Mouse (Mus musculus) forebrain, postnatal 0 days (tissue): ENCODE results near the gene Prep. TPM values are rescaled to one million over a fixed set of nuclear protein-coding genes. Genes with fewer than 3 reads are reported as not detected.

Experiments
- ATAC-seq: fragments of 200-750 bp; cut with Nextera tagmentation; 2 replicates; pipeline ENCODE4 v1.8.0; 2017; ENCODE audit warnings: mild to moderate bottlenecking, moderate library complexity
- DNase-seq: peaks from one replicate; pipeline ENCODE4 v3.0.0-alpha.2; 2015
- H3K27ac ChIP-seq: fragments of 300-500 bp; sonication (generic); 2 replicates; pipeline ENCODE4 v1.5.1; 2014; ENCODE audit warnings: low read depth, mild to moderate bottlenecking, antibody characterized with exemption, low read length, moderate library complexity, mixed read lengths
- H3K27me3 ChIP-seq: fragments of 300-500 bp; sonication (generic); 2 replicates; pipeline ENCODE4 v1.6.1; 2014; ENCODE audit warnings: mild to moderate bottlenecking, low read length, mixed read lengths; ENCODE audit not compliant: insufficient read depth
- H3K36me3 ChIP-seq: fragments of 300-500 bp; sonication (generic); 2 replicates; pipeline ENCODE4 v1.6.1; 2014; ENCODE audit warnings: mild to moderate bottlenecking, moderate library complexity; ENCODE audit not compliant: insufficient read depth
- H3K4me1 ChIP-seq: fragments of 300-500 bp; sonication (generic); 2 replicates; pipeline ENCODE4 v1.6.1; 2014; ENCODE audit warnings: antibody characterized with exemption; ENCODE audit not compliant: insufficient read depth
- H3K4me2 ChIP-seq: fragments of 300-500 bp; sonication (generic); 2 replicates; pipeline ENCODE4 v1.6.1; 2014; ENCODE audit warnings: low read depth, mild to moderate bottlenecking, moderate library complexity
- H3K4me3 ChIP-seq: fragments of 300-500 bp; sonication (generic); 2 replicates; pipeline ENCODE4 v1.5.1; 2014; ENCODE audit warnings: low read depth, low read length, mixed read lengths
- H3K9ac ChIP-seq: fragments of 300-500 bp; sonication (generic); 2 replicates; pipeline ENCODE4 v1.6.1; 2014; ENCODE audit warnings: mild to moderate bottlenecking
- H3K9me3 ChIP-seq: fragments of 300-500 bp; sonication (generic); 2 replicates; pipeline ENCODE4 v1.6.1; 2016; ENCODE audit warnings: low read length
- CTCF ChIP-seq: sonication (generic); IDR thresholded peaks from 2 replicates; pipeline ENCODE4 v1.5.1; 2016; ENCODE audit warnings: antibody characterized with exemption, control low read depth, low read depth
- WGBS: fragments of 180-500 bp; shearing (Covaris S2); extraction: QIAGEN DNeasy Blood & Tissue Kit; methylation state at CpG from one replicate; pipeline ENCODE4 v1.1.7; 2014; 5-methylcytosine and 5-hydroxymethylcytosine counted together
- polyA plus RNA-seq: library from polyadenylated mRNA; unstranded; fragments of >200 nt; fragmentation: Nextera tagmentation; extraction: Ambion mirVana; gene quantifications from 2 replicates; pipeline ENCODE4 v1.2.1, GENCODE M21; 2015
- total RNA-seq: library from RNA; depleted of rRNA; stranded (reverse); fragments of >200 nt; gene quantifications from 2 replicates; pipeline ENCODE4 v1.2.3, GENCODE M21; 2014

Prep gene
- total and polyA plus RNA-seq, 2 experiments from 2014 or later, result 18.1 to 19.0 TPM

- no peak overlapping the region for H3K4me2 ChIP-seq
- DNase-seq, result no peak
- no peaks in the 10 kb centered on the region for H3K9me3 ChIP-seq
- no peak overlapping the region for H3K4me3 ChIP-seq
- no peaks in the 10 kb centered on the region for H3K27me3 ChIP-seq
- H3K9ac ChIP-seq, result no peak overlapping the region
- no peak overlapping the region for H3K27ac ChIP-seq
- no peak for ATAC-seq
- TF ChIP-seq CTCF, result no peak
- H3K4me1 ChIP-seq, result peaks cover 5% of the 10 kb centered on the region; the same call in 1 of the 2 replicates
- 14% methylated on average over 3 of the region's 3 CpGs for WGBS
- peaks cover 10% of the 10 kb centered on the region; the same call in 1 of the 2 replicates for H3K36me3 ChIP-seq
Measured at GRCm38 (mm10) chr10:45084471-45084870, 17.5 kb downstream of the Prep start.

- ATAC-seq, result peak; percentile 72
- Histone ChIP-seq H3K4me1 (peaks cover 5% of the 10 kb centered on the region; the same call in 1 of the 2 replicates), H3K4me2 (no peak overlapping the region), H3K9me3 (no peaks in the 10 kb centered on the region), H3K36me3 (peaks cover 6% of the 10 kb centered on the region; the same call in 1 of the 2 replicates), H3K9ac (no peak overlapping the region), H3K27ac (no peak overlapping the region), H3K27me3 (no peaks in the 10 kb centered on the region), H3K4me3 (no peak overlapping the region)
- no peak for TF ChIP-seq CTCF
- DNase-seq, result no peak
- WGBS, result 69% methylated on average over 2 of the region's 2 CpGs
Measured at GRCm38 (mm10) chr10:45085315-45085714, 18.3 kb downstream of the Prep start.

GRCm38 (mm10) chr10:45086637-45087036, 19.6 kb downstream of the Prep start:
- H3K27ac ChIP-seq, result no peak overlapping the region
- H3K27me3 ChIP-seq, result no peaks in the 10 kb centered on the region
- WGBS, result 60% methylated on average over 5 of the region's 5 CpGs
- no peak overlapping the region for H3K9ac ChIP-seq
- H3K4me2 ChIP-seq, result no peak overlapping the region
- DNase-seq (no peak), ATAC-seq (no peak)
- H3K4me1 ChIP-seq, result peaks cover 5% of the 10 kb centered on the region; the same call in 1 of the 2 replicates
- H3K4me3 ChIP-seq, result no peak overlapping the region
- H3K9me3 ChIP-seq, result no peaks in the 10 kb centered on the region
- peak; percentile 45; the same call in 1 of the 2 replicates for TF ChIP-seq CTCF
- H3K36me3 ChIP-seq, result peaks cover 3% of the 10 kb centered on the region; the same call in 1 of the 2 replicates

- no peak for ATAC-seq
- peaks cover 24% of the 10 kb centered on the region for H3K36me3 ChIP-seq
- no peak overlapping the region for H3K4me2 ChIP-seq
- 50% methylated on average over 8 of the region's 8 CpGs for WGBS
- H3K4me3 ChIP-seq, result no peak overlapping the region
- no peaks in the 10 kb centered on the region for H3K9me3 ChIP-seq
- H3K9ac ChIP-seq, result no peak overlapping the region
- H3K4me1 ChIP-seq, result peaks cover 7% of the 10 kb centered on the region; the same call in 1 of the 2 replicates
- no peaks in the 10 kb centered on the region for H3K27me3 ChIP-seq
- no peak overlapping the region for H3K27ac ChIP-seq
- peak; percentile 20 for DNase-seq
- no peak for TF ChIP-seq CTCF
Measured at GRCm38 (mm10) chr10:45091462-45092079, 24.6 kb downstream of the Prep start.

- Histone ChIP-seq H3K9me3 (no peaks in the 10 kb centered on the region), H3K27ac (0 out of 2 replicates have a peak overlapping the region, but pooled peaks have one; percentile 9), H3K27me3 (no peaks in the 10 kb centered on the region), H3K4me1 (peaks cover 7% of the 10 kb centered on the region; the same call in 1 of the 2 replicates), H3K9ac (no peak overlapping the region), H3K4me2 (no peak overlapping the region), H3K36me3 (peaks cover 25% of the 10 kb centered on the region), H3K4me3 (no peak overlapping the region)
- 62% methylated on average over 12 of the region's 12 CpGs for WGBS
- ATAC-seq (peak; percentile 69), DNase-seq (peak; percentile 18)
- no peak for TF ChIP-seq CTCF
Measured at GRCm38 (mm10) chr10:45092080-45093056, 25.4 kb downstream of the Prep start.

GRCm38 (mm10) chr10:45098751-45099150, 31.7 kb downstream of the Prep start:
- peak; percentile 73 for DNase-seq
- no peak overlapping the region for H3K27ac ChIP-seq
- TF ChIP-seq CTCF, result peak; percentile 58
- H3K4me3 ChIP-seq, result no peak overlapping the region
- no peaks in the 10 kb centered on the region for H3K9me3 ChIP-seq
- no peak overlapping the region for H3K4me2 ChIP-seq
- no peak overlapping the region for H3K9ac ChIP-seq
- peak; percentile 67 for ATAC-seq
- H3K4me1 ChIP-seq, result no peaks in the 10 kb centered on the region
- H3K36me3 ChIP-seq, result peaks cover 34% of the 10 kb centered on the region
- no peaks in the 10 kb centered on the region for H3K27me3 ChIP-seq
- WGBS, result 95% methylated on average over 2 of the region's 2 CpGs
